Mouse (Mus musculus) G1E (cell line): ENCODE results near the gene Aldh1a3. TPM values are rescaled to one million over a fixed set of nuclear protein-coding genes. Genes with fewer than 3 reads are reported as not detected.

Experiments used
- ATAC-seq: 2 replicates; pipeline ENCODE4 v1.8.0; 2016; ENCODE audit warnings: mild to moderate bottlenecking; ENCODE audit not compliant: insufficient number of reproducible peaks, poor library complexity, low FRiP score, severe bottlenecking; ENCODE audit errors: extremely low read depth
- DNase-seq: peaks from one replicate; pipeline ENCODE4 v3.0.0; 2012; ENCODE audit warnings: low spot score
- H3K27me3 ChIP-seq: 2 replicates; pipeline ENCODE4 v1.6.1; 2012; ENCODE audit warnings: mild to moderate bottlenecking, low read length, inconsistent platforms; ENCODE audit not compliant: insufficient read depth
- H3K36me3 ChIP-seq: replicated peaks from 2 replicates; pipeline ENCODE3; 2012; ENCODE audit warnings: mild to moderate bottlenecking, inconsistent platforms
- H3K4me1 ChIP-seq: 2 replicates; pipeline ENCODE4 v1.6.1; 2012; ENCODE audit warnings: low read depth, low read length, inconsistent platforms, mixed read lengths; ENCODE audit not compliant: insufficient read depth
- H3K4me3 ChIP-seq: 2 replicates; pipeline ENCODE4 v1.5.1; 2012; ENCODE audit warnings: low read depth, mild to moderate bottlenecking, inconsistent platforms, low read length, moderate library complexity, mixed read lengths
- H3K9me3 ChIP-seq: replicated peaks from 2 replicates; pipeline ENCODE4 v1.6.1; 2012; ENCODE audit warnings: inconsistent platforms
- CTCF ChIP-seq: IDR thresholded peaks from 2 replicates; pipeline ENCODE4 v1.5.1; 2012; ENCODE audit warnings: low read depth, low read length, inconsistent platforms, mixed read lengths
- GATA1 ChIP-seq: IDR thresholded peaks from 2 replicates; pipeline ENCODE4 v1.6.1; 2012; ENCODE audit warnings: borderline replicate concordance, low read length, inconsistent platforms, mixed read lengths
- GATA2 ChIP-seq: IDR thresholded peaks from 2 replicates; pipeline ENCODE4 v1.6.1; 2012; ENCODE audit warnings: low read depth, low read length, inconsistent platforms, borderline replicate concordance
- POLR2AphosphoS5 ChIP-seq: IDR thresholded peaks from 2 replicates; pipeline ENCODE4 v1.6.1; 2012; ENCODE audit warnings: low read depth, low read length, inconsistent platforms; ENCODE audit not compliant: insufficient replicate concordance
- TAL1 ChIP-seq: conservative IDR thresholded peaks from 2 replicates; pipeline ENCODE4 v1.6.1; 2012; ENCODE audit warnings: low read depth, low read length, inconsistent platforms, mixed read lengths
- polyA plus RNA-seq: library from polyadenylated mRNA; stranded (reverse); fragments of >175 nt; gene quantifications from 2 replicates; pipeline ENCODE4 v1.2.3, GENCODE M21; 2012
- total RNA-seq, 2 experiments: library from RNA; stranded (forward) in 1 of 2; stranded (reverse) in 1 of 2; fragments of 200-1000 nt in 1 of 2; fragments of >200 nt in 1 of 2; fragmentation: Nextera tagmentation in 1 of 2; gene quantifications; 2 replicates each; pipeline ENCODE4 v1.2.3; 2014 to 2017

Aldh1a3 gene
- total and polyA plus RNA-seq, 3 experiments: 0.33 TPM; not detected in 2

DNA sequence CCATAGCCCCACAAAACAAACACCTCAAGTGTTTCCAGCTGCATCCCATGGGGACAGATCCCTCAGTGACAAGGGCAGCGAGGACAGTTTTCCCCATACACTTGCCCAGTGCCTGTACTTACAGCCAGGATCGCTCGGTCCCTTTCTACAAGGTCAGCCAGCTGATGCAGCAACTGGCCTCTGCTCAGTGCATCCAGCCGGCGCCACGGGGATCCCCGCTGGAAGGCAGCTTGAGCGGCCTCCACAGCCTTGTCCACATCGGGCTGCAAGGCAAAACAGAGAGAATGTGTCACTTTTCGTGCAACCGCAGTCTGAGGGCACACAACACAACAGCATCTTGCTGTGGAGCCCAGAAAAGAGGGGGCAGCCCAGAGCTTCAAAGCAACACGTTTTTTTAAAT is 8.3 kb downstream of the Aldh1a3 start:
- no peak for ATAC-seq
- Histone ChIP-seq H3K9me3 (no peaks in the 10 kb centered on the region), H3K36me3 (no peaks in the 10 kb centered on the region), H3K27me3 (no peaks in the 10 kb centered on the region), H3K4me3 (no peak overlapping the region), H3K4me1 (no peaks in the 10 kb centered on the region)
- DNase-seq: no peak
- no peak for TF ChIP-seq CTCF
- TF ChIP-seq TAL1: no peak
- no peak for TF ChIP-seq GATA1

- Histone ChIP-seq H3K9me3 (no peaks in the 10 kb centered on the region), H3K4me3 (no peak overlapping the region), H3K4me1 (no peaks in the 10 kb centered on the region), H3K36me3 (no peaks in the 10 kb centered on the region), H3K27me3 (no peaks in the 10 kb centered on the region)
- no peak for ATAC-seq
- no peak for DNase-seq
- TF ChIP-seq TAL1 (no peak), CTCF (no peak), GATA2 (no peak), POLR2AphosphoS5 (no peak), GATA1 (no peak)
Measured at GRCm38 (mm10) chr7:66416829-66417228, 10.5 kb downstream of the Aldh1a3 start.

DNA sequence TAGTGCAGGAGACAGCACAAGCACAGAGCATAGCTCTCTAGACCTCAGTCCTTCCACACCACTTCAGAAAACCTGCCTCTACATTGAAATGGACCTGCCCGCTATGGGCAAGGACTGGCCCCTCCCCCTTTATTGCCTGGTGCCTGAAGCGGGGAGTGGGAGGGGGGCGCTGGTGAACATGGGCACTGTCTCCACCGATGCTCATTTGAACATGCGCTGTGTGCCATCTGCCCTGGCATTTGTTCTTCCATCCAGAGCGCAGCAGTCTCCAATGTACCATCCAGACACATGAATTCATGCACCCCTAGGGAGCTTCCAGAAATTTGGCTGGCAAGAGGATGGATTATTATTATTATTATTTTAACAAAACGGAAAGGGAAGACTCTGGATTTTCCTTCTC is 14.2 kb downstream of the Aldh1a3 start:
- Histone ChIP-seq H3K4me1 (no peaks in the 10 kb centered on the region), H3K9me3 (no peaks in the 10 kb centered on the region), H3K4me3 (no peak overlapping the region), H3K27me3 (no peaks in the 10 kb centered on the region), H3K36me3 (no peaks in the 10 kb centered on the region)
- no peak for DNase-seq
- TF ChIP-seq POLR2AphosphoS5 (no peak), CTCF (no peak), TAL1 (no peak), GATA2 (no peak), GATA1 (no peak)
- ATAC-seq: no peak

DNA sequence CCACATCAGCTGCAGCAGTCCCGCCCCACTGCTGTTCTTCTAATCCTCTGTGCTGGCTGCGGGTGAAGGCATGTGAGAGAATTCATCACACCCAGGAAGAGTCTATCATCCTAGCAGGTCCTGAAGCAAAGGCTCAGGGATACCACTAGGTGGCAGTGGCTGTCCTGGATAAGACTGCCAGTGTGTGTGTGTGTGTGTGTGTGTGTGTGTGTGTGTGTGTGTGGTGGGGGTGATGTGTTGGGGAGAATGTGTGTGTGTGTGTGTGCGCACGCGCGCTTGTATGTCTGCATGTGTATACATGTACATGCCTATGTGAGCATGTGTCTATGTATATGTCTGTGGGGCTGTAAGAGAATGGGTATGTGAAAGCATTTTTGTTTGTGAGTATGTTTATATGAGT is 17.9 kb downstream of the Aldh1a3 start:
- TF ChIP-seq CTCF (no peak), GATA2 (no peak), GATA1 (no peak), POLR2AphosphoS5 (no peak)
- Histone ChIP-seq H3K4me1 (no peaks in the 10 kb centered on the region), H3K27me3 (no peaks in the 10 kb centered on the region), H3K4me3 (no peak overlapping the region), H3K9me3 (no peaks in the 10 kb centered on the region), H3K36me3 (no peaks in the 10 kb centered on the region)
- DNase-seq (no peak), ATAC-seq (no peak)

- H3K4me3 ChIP-seq: no peak overlapping the region
- no peak for TF ChIP-seq CTCF
- no peak for TF ChIP-seq GATA2
- TF ChIP-seq TAL1: no peak
- TF ChIP-seq GATA1: no peak
- TF ChIP-seq POLR2AphosphoS5: no peak
- no peaks in the 10 kb centered on the region for H3K4me1 ChIP-seq
- no peaks in the 10 kb centered on the region for H3K36me3 ChIP-seq
- H3K27me3 ChIP-seq: no peaks in the 10 kb centered on the region
- H3K9me3 ChIP-seq: no peaks in the 10 kb centered on the region
- ATAC-seq (no peak), DNase-seq (no peak)
Measured at GRCm38 (mm10) chr7:66406971-66407370, 20.3 kb downstream of the Aldh1a3 start.

DNA sequence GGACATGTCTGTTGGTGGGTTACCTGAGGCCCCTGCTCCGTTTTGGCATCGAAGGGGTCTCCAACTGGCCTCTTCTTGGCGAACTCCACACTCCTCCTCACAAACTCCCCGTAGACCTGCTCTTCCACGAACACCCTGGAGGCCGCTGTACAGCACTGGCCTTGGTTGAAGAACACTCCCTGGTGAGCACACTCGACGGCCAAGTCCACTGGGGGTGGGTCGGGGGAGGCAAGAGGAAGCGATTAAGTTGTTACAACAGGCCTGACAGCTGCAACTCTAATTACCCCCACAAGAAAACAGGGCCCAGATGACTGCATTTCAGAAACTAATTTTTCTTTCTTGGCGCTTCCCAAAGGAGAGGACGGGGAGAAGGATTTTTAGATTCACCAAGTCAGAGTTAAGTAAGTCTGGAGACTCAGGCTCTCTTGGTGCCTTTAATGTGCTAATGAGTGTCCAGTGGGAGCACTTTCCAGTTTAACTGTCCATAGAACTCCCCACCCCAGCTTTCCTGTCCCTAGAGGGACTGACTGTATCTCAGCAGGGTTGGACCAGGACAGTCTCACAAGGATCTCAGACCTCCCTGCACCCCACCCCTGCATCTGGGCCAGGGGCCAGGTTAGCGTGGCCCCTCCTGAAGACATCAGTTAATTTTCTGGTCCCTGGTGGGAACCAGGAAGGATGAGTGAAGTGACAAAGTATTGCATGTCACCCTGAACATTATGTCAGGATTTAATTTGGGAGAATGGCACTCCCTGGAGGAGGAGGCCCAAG is 21.2 kb downstream of the Aldh1a3 start:
- ATAC-seq: no peak
- Histone ChIP-seq H3K4me1 (no peaks in the 10 kb centered on the region), H3K4me3 (no peak overlapping the region), H3K27me3 (no peaks in the 10 kb centered on the region), H3K9me3 (no peaks in the 10 kb centered on the region), H3K36me3 (no peaks in the 10 kb centered on the region)
- no peak for DNase-seq
- TF ChIP-seq GATA1: no peak
- no peak for TF ChIP-seq TAL1
- no peak for TF ChIP-seq CTCF
- TF ChIP-seq POLR2AphosphoS5: no peak
- TF ChIP-seq GATA2: no peak

DNA sequence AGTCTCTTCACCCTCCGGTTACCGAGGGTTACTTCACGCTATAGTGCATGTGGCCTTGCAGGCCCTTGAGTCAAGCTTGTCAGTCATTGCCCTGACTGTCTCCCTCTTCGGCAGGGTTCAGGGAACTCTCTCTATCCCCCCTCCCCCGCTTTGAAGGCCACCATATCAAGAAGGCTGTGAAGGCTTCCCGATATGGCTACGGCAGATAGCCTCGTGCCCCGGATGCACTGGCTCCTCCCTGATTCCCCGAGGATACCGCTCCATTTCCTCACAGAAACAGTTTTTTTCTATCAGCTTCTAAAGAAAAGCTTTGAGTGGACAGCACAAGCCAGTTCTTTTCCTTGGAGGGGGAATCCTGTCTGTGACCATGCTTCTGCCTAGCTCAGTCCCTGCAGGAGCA is 21.8 kb downstream of the Aldh1a3 start:
- Histone ChIP-seq H3K36me3 (no peaks in the 10 kb centered on the region), H3K9me3 (no peaks in the 10 kb centered on the region), H3K4me1 (no peaks in the 10 kb centered on the region), H3K4me3 (no peak overlapping the region), H3K27me3 (no peaks in the 10 kb centered on the region)
- no peak for TF ChIP-seq TAL1
- TF ChIP-seq GATA2: no peak
- TF ChIP-seq CTCF: no peak
- no peak for TF ChIP-seq POLR2AphosphoS5
- no peak for TF ChIP-seq GATA1
- ATAC-seq (no peak), DNase-seq (no peak)
